Mouse (Mus musculus) neutrophil, adult 65 days (primary cell): Measurements from ENCODE around the gene Lhfpl4. TPM values are rescaled to one million over a fixed set of nuclear protein-coding genes. Genes with fewer than 3 reads are reported as not detected.

Experiments
- total RNA-seq: library from RNA; stranded (reverse); gene quantifications from 2 replicates; pipeline ENCODE4 v1.2.4, GENCODE M21; 2023

The Lhfpl4 gene
- 0.44 and 0.66 TPM in 2 replicates for total RNA-seq

GRCm38 (mm10) chr6:113194841-113195595, at the start of gene Lhfpl4:
Gene Lhfpl4, minus strand, starts transcription at chr6:113195384.

GRCm38 (mm10) chr6:113237542-113238270, 42.5 kb upstream of the Lhfpl4 start, which contains the start of gene Mtmr14:
Gene Mtmr14, plus strand, starts transcription at chr6:113237843.

Other genes with a start within 250 kb of the Lhfpl4 start
- 2.1 and 3.6 TPM in 2 replicates for gene Srgap3, start 248.1 kb downstream of the Lhfpl4 start, total RNA-seq
- gene Thumpd3, start 149.2 kb downstream of the Lhfpl4 start, total RNA-seq = 17.2 and 18.3 TPM in 2 replicates
- 52.0 and 79.0 TPM in 2 replicates for gene Setd5, start 118.0 kb downstream of the Lhfpl4 start, total RNA-seq
- gene Mtmr14, start 42.5 kb upstream of the Lhfpl4 start, total RNA-seq = 64.5 and 81.3 TPM in 2 replicates
- 0.54 and 0.95 TPM in 2 replicates for gene Cpne9, start 86.9 kb upstream of the Lhfpl4 start, total RNA-seq
- gene Brpf1, start 111.8 kb upstream of the Lhfpl4 start, total RNA-seq = 130 and 175 TPM in 2 replicates
- gene Ogg1, start 131.6 kb upstream of the Lhfpl4 start, total RNA-seq = 11.9 and 13.8 TPM in 2 replicates
- gene Camk1, start 148.6 kb upstream of the Lhfpl4 start, total RNA-seq = 24.6 and 26.1 TPM in 2 replicates
- gene Tada3, start 182.5 kb upstream of the Lhfpl4 start, total RNA-seq = 21.5 and 31.0 TPM in 2 replicates
- gene Arpc4, start 182.7 kb upstream of the Lhfpl4 start, total RNA-seq = 502 and 519 TPM in 2 replicates
- 34.0 and 50.2 TPM in 2 replicates for gene Ttll3, start 193.9 kb upstream of the Lhfpl4 start, total RNA-seq
- gene Rpusd3, start 224.0 kb upstream of the Lhfpl4 start, total RNA-seq = 0.60 and 0.68 TPM in 2 replicates
- not detected in 2 replicates for gene Cidec, start 240.4 kb upstream of the Lhfpl4 start, total RNA-seq
- 8.3 and 8.5 TPM in 2 replicates for gene Jagn1, start 247.2 kb upstream of the Lhfpl4 start, total RNA-seq